10 mouse cellular contexts compared by ENCODE assay signal in the genomic region with DNA sequence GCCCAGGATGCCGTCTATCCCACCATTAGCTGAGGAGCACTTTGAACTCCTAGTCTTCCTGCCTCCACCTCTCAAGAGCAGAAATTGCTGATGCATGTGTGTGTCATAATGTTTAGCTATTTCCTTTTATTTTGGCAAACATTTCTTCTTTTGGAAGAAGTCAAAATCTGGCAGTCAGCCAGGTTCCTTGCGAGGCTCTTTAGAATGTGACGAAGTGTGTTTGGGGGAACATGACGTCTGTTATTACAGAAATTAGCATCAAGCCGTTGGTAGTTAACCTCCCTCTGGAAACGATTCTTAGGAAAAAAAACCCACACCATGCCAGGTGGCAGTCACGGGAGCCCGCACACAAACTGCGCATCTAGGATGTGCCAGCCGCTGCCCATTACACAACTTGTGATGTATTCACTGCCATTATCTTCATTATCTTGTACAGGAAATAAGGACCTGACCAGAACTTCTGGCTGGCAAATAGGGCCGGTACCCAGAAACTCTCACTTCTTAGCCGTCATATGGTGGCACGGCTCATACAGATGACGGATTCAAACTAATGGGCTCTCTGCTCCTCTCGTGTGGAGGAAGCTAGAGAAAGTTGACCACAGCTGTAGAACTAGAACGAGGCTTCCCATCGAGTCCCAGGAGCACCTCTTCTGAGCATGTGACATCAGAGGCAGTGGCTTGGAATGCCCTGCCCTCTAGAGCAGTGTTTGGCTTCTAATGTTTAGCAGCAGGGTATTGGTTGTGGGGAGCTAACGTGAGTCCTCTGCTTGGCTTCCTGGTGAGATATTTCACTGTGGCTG.
DNase-seq lines count a peak whose midpoint lies in the region; ATAC-seq and TF ChIP-seq lines count a peak whose summit lies in the region.
"Had no signal": no experiment of that assay in that cellular context is flagged by ENCODE, and none has a peak within 500 bp of the region (broad histone marks: within the 10 kb centered on the region; RNA-seq: fewer than 3 reads in every experiment).

No protein-coding gene starts in this region.

- no peak overlapping the region for H3K9ac ChIP-seq in hindbrain, postnatal 0 days (replicated peaks; ENCODE audit: low read length)
- H3K9ac ChIP-seq in CH12.LX (ENCODE audit: insufficient read depth, low read depth) = no peak overlapping the region
- H3K9ac ChIP-seq: neural tube, embryonic 12.5 days had no signal

- TF ChIP-seq RAD21 in CH12.LX (IDR thresholded peaks at IDR 0.05; ENCODE audit: low read depth, low read length) = no peak

- peak; percentile 50 for DNase-seq in hindbrain, postnatal 0 days (ENCODE audit: low spot score)
- no peak for DNase-seq in hindbrain, embryonic 10.5 days (ENCODE audit: low spot score)
- DNase-seq in CH12.LX (ENCODE audit: extremely low read depth) = no peak
- DNase-seq in lung, postnatal 36 days = peak; percentile 65
- DNase-seq in cerebellum, postnatal 25 days = no peak
- DNase-seq in thymus, postnatal 4 days = no peak

- ATAC-seq in hindbrain, postnatal 0 days = no peak
- ATAC-seq in hematopoietic stem cell, adult 5-6 weeks (replicated peaks in 1 of 2; ENCODE audit: insufficient read depth in 1 of 2, low FRiP score in 2 of 2, low TSS enrichment in 1 of 2, low read depth in 1 of 2, poor library complexity in 2 of 2, severe bottlenecking in 2 of 2) = peak; percentile 48 to 67
- no peak for ATAC-seq in erythroid progenitor cell, adult 5-6 weeks (replicated peaks; ENCODE audit: low FRiP score, poor library complexity, severe bottlenecking)

- dilution Hi-C loops in CH12.LX (cut with MboI; ENCODE audit: extremely low pct_ligation_motif_present, extremely low pct_unique_long_range_greater_than_20kb, low sequenced_read_pairs) = no loop called here

- no peak for TF ChIP-seq POLR2A in CH12.LX (IDR thresholded peaks at IDR 0.05; ENCODE audit: low read depth, low read length)

- no peak overlapping the region for H3K27ac ChIP-seq in hindbrain, postnatal 0 days
- H3K27ac ChIP-seq in hindbrain, embryonic 10.5 days = no peak overlapping the region
- H3K27ac ChIP-seq in CH12.LX (ENCODE audit: insufficient read depth, low read depth) = no peak overlapping the region
- H3K27ac ChIP-seq: heart, embryonic 10.5 days; neural tube, embryonic 12.5 days had no signal

- WGBS in hindbrain, postnatal 0 days = 52% methylated on average over 18 of the region's 18 CpGs
- 87% methylated on average over 18 of the region's 18 CpGs for WGBS in hindbrain, embryonic 10.5 days

- no peak for TF ChIP-seq EP300 in CH12.LX (IDR thresholded peaks at IDR 0.05; ENCODE audit: low read length)

- H3K4me1 ChIP-seq in hindbrain, postnatal 0 days (ENCODE audit: insufficient read depth, low read length) = no peaks in the 10 kb centered on the region
- H3K4me1 ChIP-seq in hindbrain, embryonic 10.5 days (replicated peaks) = peaks cover 9% of the 10 kb centered on the region
- 0 out of 4 replicates have a peak, but pooled peaks cover 0 to 2% of the 10 kb centered on the region in 2 experiments for H3K4me1 ChIP-seq in CH12.LX (ENCODE audit: control insufficient read depth in 1 of 2, insufficient read depth in 2 of 2)

- no peak overlapping the region for H3K4me2 ChIP-seq in hindbrain, postnatal 0 days (ENCODE audit: low read depth, low read length)
- H3K4me2 ChIP-seq in CH12.LX (ENCODE audit: insufficient read depth, low read depth, poor library complexity, severe bottlenecking) = peak overlapping the region; percentile 30; the same call in 1 of the 2 replicates
- H3K4me2 ChIP-seq: neural tube, embryonic 12.5 days had no signal

- no peak overlapping the region for H3K4me3 ChIP-seq in hindbrain, postnatal 0 days (ENCODE audit: low read length)
- no peak overlapping the region for H3K4me3 ChIP-seq in hindbrain, embryonic 10.5 days
- no peak overlapping the region for H3K4me3 ChIP-seq in CH12.LX (replicated peaks in 1 of 3; ENCODE audit: low read depth in 2 of 3, low read length in 2 of 3, poor library complexity in 1 of 3)
- H3K4me3 ChIP-seq: heart, embryonic 10.5 days; neural tube, embryonic 12.5 days had no signal

- no peaks in the 10 kb centered on the region for H3K36me3 ChIP-seq in hindbrain, postnatal 0 days (ENCODE audit: insufficient read depth, low read length)
- H3K36me3 ChIP-seq in hindbrain, embryonic 10.5 days = peaks cover 12% of the 10 kb centered on the region; the same call in 1 of the 2 replicates
- H3K36me3 ChIP-seq in CH12.LX (replicated peaks in 1 of 2; ENCODE audit: control insufficient read depth in 1 of 2, insufficient read depth in 1 of 2, low read length in 1 of 2) = no peaks in the 10 kb centered on the region
- H3K36me3 ChIP-seq: neural tube, embryonic 12.5 days had no signal

- H3K27me3 ChIP-seq in hindbrain, postnatal 0 days (ENCODE audit: insufficient read depth, low read length) = no peaks in the 10 kb centered on the region
- H3K27me3 ChIP-seq in hindbrain, embryonic 10.5 days (ENCODE audit: insufficient read depth, poor library complexity, severe bottlenecking) = no peaks in the 10 kb centered on the region
- peaks cover 4% of the 10 kb centered on the region for H3K27me3 ChIP-seq in CH12.LX (replicated peaks)
- H3K27me3 ChIP-seq: neural tube, embryonic 12.5 days had no signal

- in situ Hi-C loops in CH12.LX (cut with MboI; ENCODE audit: low pct_ligation_motif_present, low pct_unique_long_range_greater_than_20kb, low sequenced_read_pairs) = no loop called here

- TF ChIP-seq CTCF in hindbrain, postnatal 0 days (IDR thresholded peaks at IDR 0.05; ENCODE audit: low read depth) = no peak
- no peak for TF ChIP-seq CTCF in CH12.LX (conservative IDR thresholded peaks at IDR 0.05 in 1 of 2, IDR thresholded peaks at IDR 0.05 in 1 of 2; ENCODE audit: low read depth in 2 of 2, low read length in 2 of 2)

- no peaks in the 10 kb centered on the region for H3K9me3 ChIP-seq in hindbrain, postnatal 0 days (ENCODE audit: low read length)
- H3K9me3 ChIP-seq in hindbrain, embryonic 10.5 days = 0 out of 2 replicates have a peak, but pooled peaks cover 3% of the 10 kb centered on the region
- peaks cover 8% of the 10 kb centered on the region for H3K9me3 ChIP-seq in CH12.LX (replicated peaks; ENCODE audit: low read length)
- H3K9me3 ChIP-seq: neural tube, embryonic 12.5 days had no signal

- H3K79me2 ChIP-seq in CH12.LX (replicated peaks; ENCODE audit: control insufficient read depth, extremely low read depth, insufficient read depth, poor library complexity, severe bottlenecking) = no peaks in the 10 kb centered on the region

TF ChIP-seq in CH12.LX, 34 proteins besides CTCF, POLR2A, EP300 and RAD21:
- TF ChIP-seq ELF1 (IDR thresholded peaks at IDR 0.05; ENCODE audit: low read depth, low read length) = no peak
- TF ChIP-seq NELFE (IDR thresholded peaks at IDR 0.05; ENCODE audit: low read depth, low read length) = no peak
- no peak for TF ChIP-seq ZMIZ1 (IDR thresholded peaks at IDR 0.05; ENCODE audit: low read depth, low read length)
- no peak for TF ChIP-seq SMC3 (IDR thresholded peaks at IDR 0.05; ENCODE audit: low read depth, low read length)
- TF ChIP-seq ZNF384 (IDR thresholded peaks at IDR 0.05; ENCODE audit: low read depth, low read length) = no peak
- TF ChIP-seq E2F4 (IDR thresholded peaks at IDR 0.05; ENCODE audit: insufficient replicate concordance, low read depth, low read length) = no peak
- TF ChIP-seq BHLHE40 (IDR thresholded peaks at IDR 0.05; ENCODE audit: low read depth, low read length) = no peak
- no peak for TF ChIP-seq USF1 (IDR thresholded peaks at IDR 0.05; ENCODE audit: low read depth, low read length)
- no peak for TF ChIP-seq USF2 (conservative IDR thresholded peaks at IDR 0.05; ENCODE audit: low read depth, low read length)
- TF ChIP-seq ZC3H11A (IDR thresholded peaks at IDR 0.05; ENCODE audit: low read depth, low read length) = no peak
- TF ChIP-seq GABPA (IDR thresholded peaks at IDR 0.05; ENCODE audit: insufficient replicate concordance, low read depth, low read length) = no peak
- no peak for TF ChIP-seq IRF4 (IDR thresholded peaks at IDR 0.05; ENCODE audit: low read depth, low read length)
- no peak for TF ChIP-seq KAT2A (IDR thresholded peaks at IDR 0.05; ENCODE audit: insufficient replicate concordance, low read length)
- no peak for TF ChIP-seq MAFK (IDR thresholded peaks at IDR 0.05; ENCODE audit: insufficient replicate concordance, low read length)

Comparison
In these comparisons a context has a peak if more than half of its experiments do, and no peak if none do; other contexts are left out.
1. DNase-seq: peak in hindbrain, postnatal 0 days (single experiment) and lung, postnatal 36 days (single experiment); none in hindbrain, embryonic 10.5 days (single experiment), CH12.LX (single experiment), cerebellum, postnatal 25 days (0 of 2) and thymus, postnatal 4 days (single experiment).
2. ATAC-seq: peak in hematopoietic stem cell, adult 5-6 weeks (2 of 2); none in hindbrain, postnatal 0 days (single experiment) and erythroid progenitor cell, adult 5-6 weeks (single experiment).